Mouse (Mus musculus) layer of hippocampus, adult 11-12 months (tissue): ENCODE measurements around the gene Pglyrp1.

Source experiments
- DNase-seq: peaks from one replicate; pipeline ENCODE4 v3.0.0; 2022; ENCODE audit warnings: low spot score

Pglyrp1 gene

GRCm38 (mm10) chr7:18884745-18885422 is 13.8 kb downstream of the Pglyrp1 start:
- DNase-seq, result no peak

GRCm38 (mm10) chr7:18886963-18887362 is 15.8 kb downstream of the Pglyrp1 start:
- no peak for DNase-seq

GRCm38 (mm10) chr7:18890848-18891247 is 19.7 kb downstream of the Pglyrp1 start:
- no peak for DNase-seq

DNA sequence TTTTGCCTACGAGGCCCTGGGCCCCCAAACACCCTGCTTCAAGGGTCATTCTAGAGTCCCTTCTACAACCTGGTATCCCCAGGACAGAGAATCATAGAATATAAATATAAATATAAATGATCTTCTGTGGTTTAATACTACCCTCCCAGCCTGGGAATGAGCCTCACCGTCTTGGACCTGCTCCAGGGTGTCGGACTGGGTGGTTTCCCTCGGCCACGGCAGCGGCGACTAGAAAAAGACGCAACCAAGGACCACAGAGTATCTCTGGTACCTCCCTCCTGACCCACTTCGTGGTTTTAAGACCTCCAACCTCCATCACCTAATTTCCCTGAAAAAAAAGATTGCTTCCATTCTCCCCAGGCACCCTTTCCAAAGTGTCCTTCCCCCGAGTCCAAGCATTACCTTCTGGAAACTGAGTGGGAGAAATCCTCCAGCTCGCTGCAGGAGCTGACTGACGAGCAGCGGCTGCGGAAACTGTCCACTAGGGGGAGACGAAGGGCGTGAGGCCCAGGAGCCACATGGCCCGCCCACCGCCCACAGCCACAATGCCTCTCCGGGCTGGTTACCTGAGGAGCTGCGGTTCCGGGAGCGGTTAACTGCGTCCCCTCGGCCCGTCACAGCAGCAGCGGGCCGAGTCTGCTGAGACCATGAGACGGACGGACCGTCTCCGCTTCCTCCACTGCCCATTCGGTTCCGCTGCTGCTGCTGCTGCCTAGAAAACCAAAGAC is 20.9 kb downstream of the Pglyrp1 start:
- DNase-seq, result peak; percentile 88

- no peak for DNase-seq
Observed at GRCm38 (mm10) chr7:18893009-18893408, 21.9 kb downstream of the Pglyrp1 start.

DNA sequence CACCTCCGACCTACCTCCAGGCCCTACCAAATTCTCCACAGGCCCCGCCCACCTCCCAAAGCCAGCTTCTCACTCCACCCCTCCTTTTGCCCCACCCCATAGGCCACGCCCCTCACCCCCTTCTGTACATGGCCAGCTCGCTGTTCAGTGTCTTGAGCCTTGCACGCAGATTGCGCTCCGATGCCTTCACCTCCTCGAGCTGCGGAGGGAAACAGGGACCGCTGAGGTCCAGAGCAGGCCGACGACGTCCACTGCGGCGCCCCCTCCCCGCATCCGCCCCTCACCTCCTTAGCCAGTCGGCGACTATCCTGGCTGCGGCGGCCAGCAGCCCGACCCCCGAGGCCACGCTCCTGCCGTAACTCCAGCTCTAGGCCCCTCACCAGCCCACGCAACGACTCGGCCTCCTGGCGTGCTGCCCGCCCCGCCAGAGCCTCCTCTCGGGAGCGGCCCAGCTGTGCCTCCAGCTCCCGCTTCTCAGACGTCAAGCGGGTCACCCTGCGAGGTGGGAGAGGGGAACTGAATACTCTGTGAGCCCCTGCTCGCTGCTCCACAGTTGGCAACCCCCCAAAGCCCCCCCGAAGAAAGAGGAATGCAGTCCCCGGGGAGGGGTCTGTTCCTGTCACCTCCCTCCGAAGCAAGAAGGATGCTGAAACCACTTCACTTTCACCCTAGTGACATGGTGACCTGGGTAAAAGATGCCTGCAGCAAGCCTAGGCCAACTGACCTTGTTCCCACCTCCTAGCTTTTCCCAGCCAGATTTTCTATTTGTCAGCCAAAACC is 22.7 kb downstream of the Pglyrp1 start:
- DNase-seq, result peak; percentile 50

- DNase-seq, result peak; percentile 56
Observed at GRCm38 (mm10) chr7:18896536-18896935, 25.4 kb downstream of the Pglyrp1 start.

GRCm38 (mm10) chr7:18900513-18900912 is 29.4 kb downstream of the Pglyrp1 start:
- DNase-seq, result no peak

- no peak for DNase-seq
Observed at GRCm38 (mm10) chr7:18902486-18902885, 31.4 kb downstream of the Pglyrp1 start.

GRCm38 (mm10) chr7:18904971-18905370 is 33.8 kb downstream of the Pglyrp1 start:
- DNase-seq, result no peak

DNA sequence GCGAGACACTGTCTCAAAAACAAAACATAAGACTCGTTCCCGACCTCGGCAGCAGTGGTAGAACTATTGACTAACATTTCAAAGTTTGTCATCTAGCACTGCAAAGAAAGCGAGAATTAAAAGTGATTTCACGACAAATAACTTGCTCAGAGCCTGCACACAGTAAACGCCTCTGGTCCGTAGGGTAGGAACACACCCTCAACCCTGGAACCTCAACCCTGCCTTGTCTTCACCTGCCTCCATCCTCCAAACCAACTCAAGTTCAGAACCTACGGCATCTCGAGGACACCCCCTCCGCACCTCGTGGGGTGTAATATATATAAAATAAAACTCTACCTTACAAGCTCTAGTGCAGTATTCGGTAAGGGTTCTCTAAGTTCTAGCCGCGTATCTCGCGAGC is 38.7 kb downstream of the Pglyrp1 start:
- DNase-seq, result no peak

GRCm38 (mm10) chr7:18910241-18910831 is 39.2 kb downstream of the Pglyrp1 start, which contains the start of gene Ccdc61:
Gene Ccdc61 (minus strand): TSS chr7:18910415.
- DNase-seq, result peak; percentile 99

DNA sequence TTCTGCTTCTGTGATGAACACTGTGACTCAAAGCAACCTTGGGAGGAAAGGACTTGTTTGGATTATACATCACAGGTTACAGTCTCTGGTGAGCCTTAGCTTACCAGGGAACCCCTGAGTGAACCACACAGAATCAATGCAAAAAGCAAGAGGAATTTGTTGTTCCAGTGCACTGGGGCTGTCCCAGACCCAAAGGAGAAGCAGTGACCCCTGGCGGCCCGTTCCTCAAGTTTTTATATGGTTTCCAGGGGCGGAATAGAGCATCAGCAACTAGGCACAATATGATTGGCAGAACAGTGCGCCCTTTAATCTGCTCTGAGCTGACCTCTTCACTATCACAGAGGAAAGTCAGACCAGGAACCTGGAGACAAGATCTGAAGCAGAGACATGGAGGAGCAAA is 45.1 kb downstream of the Pglyrp1 start:
- DNase-seq, result no peak

DNA sequence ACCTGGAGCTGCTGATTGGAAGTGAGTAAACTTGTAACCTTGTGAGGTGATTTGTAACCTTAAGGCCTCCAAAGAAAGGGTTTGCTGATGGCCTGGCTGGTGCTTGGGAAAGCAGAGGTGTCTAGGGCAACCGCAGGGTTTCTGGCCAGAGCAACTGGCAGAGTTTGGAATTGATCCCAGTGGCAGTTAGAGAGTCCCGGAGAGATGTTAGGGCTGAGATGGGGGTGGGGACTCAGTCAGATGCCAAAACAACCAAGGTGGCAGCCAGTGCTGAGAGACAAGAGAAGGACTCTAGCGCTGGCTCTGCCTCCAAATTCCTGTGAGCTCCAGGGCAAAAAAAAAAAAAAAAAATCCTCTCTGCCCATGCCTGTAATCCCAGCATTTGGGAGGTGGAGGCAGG is 46.8 kb downstream of the Pglyrp1 start:
- DNase-seq, result no peak

DNA sequence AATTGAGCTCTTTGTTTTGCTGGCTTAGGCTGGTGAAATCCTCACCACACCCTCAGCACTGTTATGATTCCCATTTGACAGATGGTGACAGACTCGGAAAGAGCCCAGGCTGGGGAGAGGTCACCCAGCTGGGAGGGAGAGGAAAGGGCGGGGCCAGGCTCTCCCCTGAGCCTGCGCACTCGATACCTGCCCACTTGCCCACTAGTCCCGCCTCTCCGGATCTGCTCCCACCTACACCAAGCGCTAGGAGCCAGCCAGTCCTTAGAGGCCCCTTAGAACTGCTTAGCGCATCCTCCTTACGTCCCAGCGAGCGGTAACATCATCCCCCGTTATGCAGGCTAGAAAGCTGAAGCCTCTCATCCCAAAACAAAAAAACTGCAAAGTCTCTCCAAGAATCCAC is 49.9 kb downstream of the Pglyrp1 start:
- peak; percentile 73 for DNase-seq

- peak; percentile 88 for DNase-seq
Observed at GRCm38 (mm10) chr7:18922807-18923206, 51.7 kb downstream of the Pglyrp1 start.

DNA sequence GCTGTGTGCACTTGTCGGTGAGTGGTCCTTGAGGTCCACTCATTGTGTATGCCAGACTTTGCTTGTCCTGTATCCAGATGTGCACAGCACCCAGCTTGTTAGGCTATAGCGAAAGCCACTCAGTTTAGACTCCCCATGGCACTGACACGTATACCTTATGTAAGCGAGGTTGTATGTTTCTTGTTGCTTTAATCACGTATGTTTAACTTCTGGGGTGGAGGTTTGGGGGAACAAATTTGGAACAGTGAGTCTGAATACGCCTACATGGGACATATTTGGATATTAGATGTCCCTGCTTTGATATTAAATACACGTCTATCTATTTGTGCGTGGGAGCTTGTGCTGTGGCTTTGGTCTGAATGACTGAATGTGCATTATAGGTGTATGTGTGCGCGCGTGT is 52.1 kb downstream of the Pglyrp1 start:
- peak; percentile 42 for DNase-seq

- DNase-seq, result no peak
Observed at GRCm38 (mm10) chr7:18923711-18924191, 52.6 kb downstream of the Pglyrp1 start.

GRCm38 (mm10) chr7:18924321-18924720 is 53.2 kb downstream of the Pglyrp1 start:
- no peak for DNase-seq

- peak; percentile 97 for DNase-seq
Observed at GRCm38 (mm10) chr7:18925162-18925938, 54.2 kb downstream of the Pglyrp1 start, which contains the start of gene Nova2. Gene Nova2 (plus strand): TSS chr7:18925888.

- DNase-seq, result no peak
Observed at GRCm38 (mm10) chr7:18926041-18926790, 55.1 kb downstream of the Pglyrp1 start.
